ENCODE assay signal across 28 mouse cellular contexts in genomic region chr8:11794956-11795355, GRCm38 (mm10). TPM values are rescaled to one million over a fixed set of nuclear protein-coding genes. Genes with fewer than 3 reads are reported as not detected.
A peak's percentile ranks its signal among the peaks of the same experiment; 100 is the strongest.
DNase-seq lines count a peak whose midpoint lies in the region; ATAC-seq and TF ChIP-seq lines count a peak whose summit lies in the region.
"Had no signal": no experiment of that assay in that cellular context is flagged by ENCODE, and none has a peak within 500 bp of the region (broad histone marks: within the 10 kb centered on the region; RNA-seq: fewer than 3 reads in every experiment).

No protein-coding gene starts in this region.

- peaks cover 24% of the 10 kb centered on the region for H3K36me3 ChIP-seq in midbrain, postnatal 0 days (ENCODE audit: insufficient read depth, low read length)
- H3K36me3 ChIP-seq in midbrain, embryonic 16.5 days (ENCODE audit: control insufficient read depth, insufficient read depth, low read length) = peaks cover 14% of the 10 kb centered on the region

- H3K4me1 ChIP-seq in midbrain, postnatal 0 days (ENCODE audit: insufficient read depth, low read length) = no peaks in the 10 kb centered on the region; the same call in 1 of the 2 replicates
- no peaks in the 10 kb centered on the region for H3K4me1 ChIP-seq in midbrain, embryonic 16.5 days (ENCODE audit: control insufficient read depth, insufficient read depth, low read length)
- peaks cover 60% of the 10 kb centered on the region for H3K4me1 ChIP-seq in cerebellum, adult 2 months (ENCODE audit: control insufficient read depth, insufficient read depth, low read length)
- H3K4me1 ChIP-seq in lung, adult 2 months (ENCODE audit: control insufficient read depth, insufficient read depth, low read length) = peaks cover 2% of the 10 kb centered on the region; the same call in 1 of the 2 replicates
- H3K4me1 ChIP-seq: embryonic facial prominence, embryonic 13.5 days had no signal

- H3K27ac ChIP-seq in midbrain, postnatal 0 days (ENCODE audit: low read depth, low read length) = no peak overlapping the region
- H3K27ac ChIP-seq in midbrain, embryonic 16.5 days (ENCODE audit: low read length) = no peak overlapping the region
- H3K27ac ChIP-seq in cerebellum, adult 2 months (ENCODE audit: insufficient read depth, low read length) = peak overlapping the region; percentile 90
- H3K27ac ChIP-seq: embryonic facial prominence, embryonic 13.5 days; heart, embryonic 13.5 days; kidney, postnatal 0 days; midbrain, embryonic 13.5 days had no signal

- no peaks in the 10 kb centered on the region for H3K9me3 ChIP-seq in midbrain, postnatal 0 days (ENCODE audit: low read length)
- H3K9me3 ChIP-seq in midbrain, embryonic 16.5 days (replicated peaks; ENCODE audit: control insufficient read depth, low read length, poor library complexity, severe bottlenecking) = no peaks in the 10 kb centered on the region
- H3K9me3 ChIP-seq: embryonic facial prominence, embryonic 13.5 days; heart, embryonic 13.5 days; midbrain, embryonic 13.5 days had no signal

- H3K4me2 ChIP-seq in midbrain, postnatal 0 days (ENCODE audit: low read depth, low read length, poor library complexity, severe bottlenecking) = no peak overlapping the region
- H3K4me2 ChIP-seq in midbrain, embryonic 16.5 days (ENCODE audit: low read length) = no peak overlapping the region
- H3K4me2 ChIP-seq: embryonic facial prominence, embryonic 13.5 days; heart, embryonic 13.5 days; midbrain, embryonic 13.5 days had no signal

- H3K9ac ChIP-seq in midbrain, postnatal 0 days (replicated peaks; ENCODE audit: low read length, poor library complexity, severe bottlenecking) = no peak overlapping the region
- no peak overlapping the region for H3K9ac ChIP-seq in midbrain, embryonic 16.5 days (ENCODE audit: low read depth, low read length)
- H3K9ac ChIP-seq: embryonic facial prominence, embryonic 13.5 days; heart, embryonic 13.5 days; midbrain, embryonic 13.5 days had no signal

- TF ChIP-seq POLR2A in cerebellum, adult 2 months (IDR thresholded peaks at IDR 0.05; ENCODE audit: borderline replicate concordance, insufficient read depth, low read length) = no peak
- TF ChIP-seq POLR2A in lung, adult 2 months (IDR thresholded peaks at IDR 0.05; ENCODE audit: borderline replicate concordance, extremely low read depth, low read depth, low read length) = no peak

- no peaks in the 10 kb centered on the region for H3K27me3 ChIP-seq in midbrain, postnatal 0 days (ENCODE audit: insufficient read depth, low read length)
- H3K27me3 ChIP-seq in midbrain, embryonic 16.5 days (ENCODE audit: control insufficient read depth, insufficient read depth, low read depth, low read length) = no peaks in the 10 kb centered on the region
- H3K27me3 ChIP-seq in cerebellum, adult 2 months (ENCODE audit: control insufficient read depth, insufficient read depth, low read length) = no peaks in the 10 kb centered on the region
- H3K27me3 ChIP-seq: embryonic facial prominence, embryonic 13.5 days; heart, embryonic 13.5 days; midbrain, embryonic 13.5 days had no signal

- no peak overlapping the region for H3K4me3 ChIP-seq in midbrain, postnatal 0 days (ENCODE audit: low read depth, low read length)
- H3K4me3 ChIP-seq in midbrain, embryonic 16.5 days (ENCODE audit: low read depth, low read length) = no peak overlapping the region
- no peak overlapping the region for H3K4me3 ChIP-seq in cerebellum, adult 2 months (replicated peaks; ENCODE audit: insufficient read depth, low read depth, low read length)
- no peak overlapping the region for H3K4me3 ChIP-seq in lung, adult 2 months (replicated peaks; ENCODE audit: extremely low read depth, low read depth, low read length)
- H3K4me3 ChIP-seq: embryonic facial prominence, embryonic 13.5 days; heart, embryonic 13.5 days; midbrain, embryonic 13.5 days; myocyte had no signal

- ATAC-seq in cerebellum, adult (ENCODE audit: insufficient number of reproducible peaks, low FRiP score, low TSS enrichment) = peak; percentile 49; the same call in 1 of the 2 replicates
- ATAC-seq in midbrain, postnatal 0 days (ENCODE audit: low FRiP score) = no peak
- no peak for ATAC-seq in midbrain, embryonic 16.5 days
- ATAC-seq: CD4-positive, CD25-positive, alpha-beta regulatory T cell, adult 4 months; midbrain, embryonic 13.5 days had no signal

- no peak for TF ChIP-seq CTCF in midbrain, postnatal 0 days (IDR thresholded peaks at IDR 0.05)
- TF ChIP-seq CTCF in cerebellum, adult 2 months (IDR thresholded peaks at IDR 0.05; ENCODE audit: borderline replicate concordance, insufficient read depth, low read depth, low read length) = no peak
- TF ChIP-seq CTCF in lung, adult 2 months (IDR thresholded peaks at IDR 0.05; ENCODE audit: insufficient read depth, low read length) = no peak

- DNase-seq in cerebellum, postnatal 4 days (ENCODE audit: low spot score in 2 of 2) = no peak
- peak; percentile 22 for DNase-seq in midbrain, postnatal 0 days (ENCODE audit: low spot score)
- peak; percentile 82 to 89 for DNase-seq in cerebellum, adult 2 months
- DNase-seq in cerebellum, postnatal 36 days = peak; percentile 82
- no peak for DNase-seq in lung, adult 2 months
- DNase-seq in lung, adult 18-20 months = no peak
- DNase-seq: adrenal gland, postnatal 25 days; gastrocnemius, postnatal 10 days; heart, adult 18-20 months; heart, postnatal 36 days; kidney, adult 11 months; layer of hippocampus, postnatal 36 days; liver; lung, postnatal 14 days; thymus, postnatal 25 days had no signal

RNA-seq across cellular contexts. Expression of gene Tex29, which starts 45.3 kb away (rescaled TPM):
- not detected in 2 replicates for total RNA-seq in midbrain, postnatal 0 days (2014; rRNA removed)
- 0.43 TPM in 1 of 2 replicates, not detected in the other for polyA plus RNA-seq in midbrain, postnatal 0 days (2015; fragmentation: Nextera tagmentation; extraction: Ambion mirVana)
- 0.23 and 0.36 TPM in 2 replicates for polyA plus RNA-seq in midbrain, embryonic 16.5 days (2015; fragmentation: Nextera tagmentation; extraction: Ambion mirVana)
- not detected in 2 replicates for polyA plus RNA-seq in cerebellum, adult 2 months (2012; rRNA removed)
- not detected in 2 replicates for polyA plus RNA-seq in lung, adult 2 months (2012; rRNA removed)
- total RNA-seq: adrenal gland, postnatal 25 days; ES-E14; gastrocnemius, postnatal 10 days; heart, adult 18-20 months; heart, postnatal 36 days; left cerebral cortex, postnatal 36 days; megakaryocyte, adult 5-6 weeks had no signal
- polyA plus RNA-seq: CD4-positive, CD25-positive, alpha-beta regulatory T cell, adult 4 months; embryonic facial prominence, embryonic 13.5 days; frontal cortex, adult 2 months; liver, embryonic 16.5 days; myocyte had no signal

Comparison
In these comparisons a context has a peak if more than half of its experiments do, and no peak if none do; other contexts are left out.
1. DNase-seq: peak in midbrain, postnatal 0 days (single experiment), cerebellum, adult 2 months (2 of 2) and cerebellum, postnatal 36 days (2 of 2); none in cerebellum, postnatal 4 days (0 of 2), lung, adult 2 months (single experiment) and lung, adult 18-20 months (0 of 2).